Mouse (Mus musculus): ENCODE results near the gene Dcaf17. TPM values are rescaled to one million over a fixed set of nuclear protein-coding genes. Genes with fewer than 3 reads are reported as not detected.

Gene Dcaf17
- polyA plus RNA-seq, 2 experiments: 3.2 to 11.8 TPM

GRCm38 (mm10) chr2:71120844-71121243 lies 65.7 kb downstream of the Dcaf17 start:
- H3K9me3 ChIP-seq (ENCODE audit: control insufficient read depth, low read length): peaks cover 2% of the 10 kb centered on the region; the same call in 1 of the 2 replicates
- H3K4me3 ChIP-seq (ENCODE audit: insufficient read depth in 1 of 2, low read depth in 2 of 2, low read length in 2 of 2): no peak overlapping the region
- no peaks in the 10 kb centered on the region for H3K36me3 ChIP-seq (replicated peaks; ENCODE audit: control insufficient read depth, insufficient read depth, low read depth)
- no peaks in the 10 kb centered on the region; a peak in 1 of 4 replicates for H3K4me1 ChIP-seq (replicated peaks; ENCODE audit: control insufficient read depth in 2 of 2, insufficient read depth in 2 of 2, low read length in 1 of 2)
- no peak overlapping the region for H3K9ac ChIP-seq (replicated peaks)
- peaks cover 27% of the 10 kb centered on the region for H3K27me3 ChIP-seq (ENCODE audit: control insufficient read depth, insufficient read depth, low read length)
- 71% methylated on average over 10 of the region's 10 CpGs for WGBS (ENCODE audit: insufficient replicate concordance)
- TF ChIP-seq CTCF (IDR thresholded peaks at IDR 0.05; ENCODE audit: low read depth): no peak
- no peak for TF ChIP-seq EP300 (IDR thresholded peaks at IDR 0.05; ENCODE audit: low read depth)
- DNase-seq (ENCODE audit: low read depth in 3 of 3, low spot score in 3 of 3): no peak
- ATAC-seq (ENCODE audit: insufficient read depth): no peak
- H3K4me2 ChIP-seq (ENCODE audit: low read depth): no peak overlapping the region
- no peak overlapping the region for H3K27ac ChIP-seq

- no peak overlapping the region for H3K4me3 ChIP-seq (ENCODE audit: insufficient read depth in 1 of 2, low read depth in 2 of 2, low read length in 2 of 2)
- no peaks in the 10 kb centered on the region for H3K9me3 ChIP-seq (ENCODE audit: control insufficient read depth, low read length)
- no peak overlapping the region for H3K9ac ChIP-seq (replicated peaks)
- ATAC-seq (ENCODE audit: insufficient read depth) (no peak), DNase-seq (ENCODE audit: low read depth in 3 of 3, low spot score in 3 of 3) (no peak)
- H3K36me3 ChIP-seq (replicated peaks; ENCODE audit: control insufficient read depth, insufficient read depth, low read depth): no peaks in the 10 kb centered on the region
- no peak overlapping the region for H3K4me2 ChIP-seq (ENCODE audit: low read depth)
- peaks cover 27% of the 10 kb centered on the region for H3K27me3 ChIP-seq (ENCODE audit: control insufficient read depth, insufficient read depth, low read length)
- WGBS (ENCODE audit: insufficient replicate concordance): 41% methylated on average over 5 of the region's 5 CpGs
- H3K4me1 ChIP-seq (replicated peaks; ENCODE audit: control insufficient read depth in 2 of 2, insufficient read depth in 2 of 2, low read length in 1 of 2): no peaks in the 10 kb centered on the region; a peak in 1 of 4 replicates
- TF ChIP-seq EP300 (IDR thresholded peaks at IDR 0.05; ENCODE audit: low read depth) (no peak), CTCF (IDR thresholded peaks at IDR 0.05; ENCODE audit: low read depth) (no peak)
- H3K27ac ChIP-seq: no peak overlapping the region
These were observed 66.3 kb downstream of the Dcaf17 start for GRCm38 (mm10) chr2:71121406-71121805.

DNA sequence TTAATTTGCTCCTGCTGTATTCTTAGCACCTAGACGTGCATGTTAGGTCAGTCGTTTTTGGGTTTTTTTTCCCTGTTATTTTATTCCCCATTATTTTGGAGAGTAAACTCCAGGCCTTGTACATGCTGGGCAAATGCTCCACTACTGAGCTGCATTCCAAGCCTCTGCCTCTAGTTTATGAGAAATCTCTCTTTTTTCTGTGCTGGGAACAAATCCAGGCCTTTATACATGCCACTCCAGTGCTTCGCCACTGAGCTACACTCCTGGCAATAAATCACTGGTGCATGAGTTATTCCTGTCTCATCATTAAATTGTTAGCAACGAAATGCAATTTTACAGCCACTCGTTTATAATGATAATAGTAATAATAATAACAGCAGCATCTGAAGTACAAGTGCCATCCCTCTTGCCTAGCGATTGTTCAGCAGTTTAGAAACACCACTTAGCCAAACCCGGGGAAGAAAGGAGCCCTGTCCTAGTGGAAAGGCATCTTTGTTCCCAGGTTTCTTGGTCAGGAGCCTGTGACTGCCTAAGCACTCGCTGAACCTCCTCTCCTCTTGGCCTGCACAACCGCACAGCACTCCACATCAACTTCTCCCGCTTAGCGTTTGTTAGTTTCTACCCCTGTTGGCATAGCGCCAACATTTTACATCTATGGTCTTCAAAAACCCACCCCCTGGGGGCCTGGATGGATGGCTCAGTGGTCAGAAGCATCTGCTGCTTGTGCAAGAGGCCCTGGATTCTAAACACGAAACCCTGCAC lies 67.3 kb downstream of the Dcaf17 start:
- DNase-seq (ENCODE audit: low read depth in 3 of 3, low spot score in 3 of 3): no peak
- Histone ChIP-seq H3K4me3 (ENCODE audit: insufficient read depth in 1 of 2, low read depth in 2 of 2, low read length in 2 of 2) (no peak overlapping the region), H3K4me2 (ENCODE audit: low read depth) (no peak overlapping the region), H3K36me3 (replicated peaks; ENCODE audit: control insufficient read depth, insufficient read depth, low read depth) (no peaks in the 10 kb centered on the region), H3K4me1 (replicated peaks; ENCODE audit: control insufficient read depth in 2 of 2, insufficient read depth in 2 of 2, low read length in 1 of 2) (no peaks in the 10 kb centered on the region; a peak in 1 of 4 replicates), H3K9ac (replicated peaks) (no peak overlapping the region), H3K27ac (no peak overlapping the region), H3K27me3 (ENCODE audit: control insufficient read depth, insufficient read depth, low read length) (peaks cover 24% of the 10 kb centered on the region), H3K9me3 (ENCODE audit: control insufficient read depth, low read length) (no peaks in the 10 kb centered on the region)
- ATAC-seq (ENCODE audit: insufficient read depth): no peak
- 71% methylated on average over 13 of the region's 13 CpGs for WGBS (ENCODE audit: insufficient replicate concordance)
- no peak for TF ChIP-seq CTCF (IDR thresholded peaks at IDR 0.05; ENCODE audit: low read depth)
- no peak for TF ChIP-seq EP300 (IDR thresholded peaks at IDR 0.05; ENCODE audit: low read depth)

- DNase-seq (ENCODE audit: low read depth in 3 of 3, low spot score in 3 of 3): no peak
- Histone ChIP-seq H3K9ac (replicated peaks) (no peak overlapping the region), H3K27ac (no peak overlapping the region), H3K9me3 (ENCODE audit: control insufficient read depth, low read length) (no peaks in the 10 kb centered on the region), H3K27me3 (ENCODE audit: control insufficient read depth, insufficient read depth, low read length) (peaks cover 13% of the 10 kb centered on the region), H3K36me3 (replicated peaks; ENCODE audit: control insufficient read depth, insufficient read depth, low read depth) (no peaks in the 10 kb centered on the region), H3K4me1 (replicated peaks; ENCODE audit: control insufficient read depth in 2 of 2, insufficient read depth in 2 of 2, low read length in 1 of 2) (no peaks in the 10 kb centered on the region; a peak in 1 of 4 replicates), H3K4me2 (ENCODE audit: low read depth) (no peak overlapping the region), H3K4me3 (ENCODE audit: insufficient read depth in 1 of 2, low read depth in 2 of 2, low read length in 2 of 2) (no peak overlapping the region)
- ATAC-seq (ENCODE audit: insufficient read depth): no peak
- TF ChIP-seq EP300 (IDR thresholded peaks at IDR 0.05; ENCODE audit: low read depth): no peak
- TF ChIP-seq CTCF (IDR thresholded peaks at IDR 0.05; ENCODE audit: low read depth): no peak
- WGBS (ENCODE audit: insufficient replicate concordance): 57% methylated on average over 2 of the region's 2 CpGs
These were observed 68.5 kb downstream of the Dcaf17 start for GRCm38 (mm10) chr2:71123591-71123990.

DNA sequence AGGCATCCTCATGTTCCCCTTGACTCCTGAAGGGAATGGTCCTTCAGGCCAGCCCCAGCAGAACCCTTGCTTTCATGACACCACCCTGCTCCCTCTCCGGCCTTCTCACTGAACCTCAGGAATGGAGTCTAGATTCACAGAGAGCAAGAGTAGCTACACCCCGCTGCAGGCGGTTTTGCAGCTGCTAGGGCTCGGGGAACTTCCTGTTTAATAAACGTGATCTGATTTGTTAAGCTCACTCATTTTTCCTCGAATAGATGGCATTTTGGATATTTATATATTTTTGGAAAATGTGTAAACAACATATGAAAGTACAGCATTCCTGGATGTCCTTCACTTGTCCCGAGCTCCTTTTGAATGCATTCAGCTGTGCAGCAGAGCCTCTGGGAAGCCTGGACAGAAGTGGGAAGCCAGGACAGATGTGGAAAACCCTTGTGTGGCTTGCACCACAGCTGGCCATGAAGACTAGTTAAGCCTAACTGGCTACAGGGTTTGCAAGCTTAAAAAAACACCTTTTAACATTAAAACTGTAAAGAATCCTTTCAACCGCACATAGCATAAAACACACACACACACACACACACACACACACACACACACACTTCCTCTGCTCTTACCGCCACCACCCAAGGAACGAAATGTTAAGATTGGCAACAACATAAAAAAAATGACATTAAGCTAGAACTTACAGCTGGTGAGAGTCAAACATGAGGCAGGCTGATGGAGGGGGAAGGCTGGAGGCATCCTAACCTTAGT lies 72.8 kb downstream of the Dcaf17 start:
- no peak for ATAC-seq (ENCODE audit: insufficient read depth)
- Histone ChIP-seq H3K4me2 (ENCODE audit: low read depth) (no peak overlapping the region), H3K4me1 (replicated peaks; ENCODE audit: control insufficient read depth in 2 of 2, insufficient read depth in 2 of 2, low read length in 1 of 2) (no peaks in the 10 kb centered on the region; a peak in 1 of 4 replicates), H3K36me3 (replicated peaks; ENCODE audit: control insufficient read depth, insufficient read depth, low read depth) (no peaks in the 10 kb centered on the region), H3K9me3 (ENCODE audit: control insufficient read depth, low read length) (no peaks in the 10 kb centered on the region), H3K27me3 (ENCODE audit: control insufficient read depth, insufficient read depth, low read length) (no peaks in the 10 kb centered on the region), H3K9ac (replicated peaks) (no peak overlapping the region), H3K4me3 (ENCODE audit: insufficient read depth in 1 of 2, low read depth in 2 of 2, low read length in 2 of 2) (no peak overlapping the region), H3K27ac (no peak overlapping the region)
- TF ChIP-seq CTCF (IDR thresholded peaks at IDR 0.05; ENCODE audit: low read depth) (no peak), EP300 (IDR thresholded peaks at IDR 0.05; ENCODE audit: low read depth) (no peak)
- DNase-seq (ENCODE audit: low read depth in 3 of 3, low spot score in 3 of 3): no peak
- WGBS (ENCODE audit: insufficient replicate concordance): 48% methylated on average over 10 of the region's 10 CpGs

Measured in liver, embryonic 14.5 days (tissue).